Mouse (Mus musculus): ENCODE data around the gene Abhd10. TPM values are rescaled to one million over a fixed set of nuclear protein-coding genes. Genes with fewer than 3 reads are reported as not detected.

Abhd10 gene
- polyA plus RNA-seq, 1 experiment from 2014 or later = 43.6 TPM

- H3K4me3 ChIP-seq = no peak overlapping the region
- no peaks in the 10 kb centered on the region for H3K9me3 ChIP-seq
- no peak for ATAC-seq (ENCODE audit: insufficient number of reproducible peaks, insufficient read depth, low FRiP score, low TSS enrichment)
- no peaks in the 10 kb centered on the region for H3K36me3 ChIP-seq
- no peak overlapping the region for H3K4me2 ChIP-seq (replicated peaks)
- no peak overlapping the region for H3K9ac ChIP-seq
- 79% methylated on average over 9 of the region's 9 CpGs for WGBS
- H3K27me3 ChIP-seq = no peaks in the 10 kb centered on the region
- no peaks in the 10 kb centered on the region for H3K4me1 ChIP-seq
- no peak overlapping the region for H3K27ac ChIP-seq
Measured at GRCm38 (mm10) chr16:45695445-45696160, 47.2 kb downstream of the Abhd10 start.

- H3K4me3 ChIP-seq = no peak within 1 kb of the TSS
- H3K36me3 ChIP-seq = no peaks in the 10 kb centered on the region
- H3K27me3 ChIP-seq = no peaks in the 10 kb centered on the region
- no peak for ATAC-seq (ENCODE audit: insufficient number of reproducible peaks, insufficient read depth, low FRiP score, low TSS enrichment)
- H3K9me3 ChIP-seq = no peaks in the 10 kb centered on the region
- H3K4me2 ChIP-seq (replicated peaks) = no peak within 1 kb of the TSS
- no peak within 1 kb of the TSS for H3K9ac ChIP-seq
- no peak within 1 kb of the TSS for H3K27ac ChIP-seq
- 71% methylated on average over 10 of the region's 10 CpGs for WGBS
- H3K4me1 ChIP-seq = no peaks in the 10 kb centered on the region
Measured at GRCm38 (mm10) chr16:45693558-45693957, 49.2 kb downstream of the Abhd10 start, which contains the start of gene Tmprss7. TSS of gene Tmprss7 (minus strand) at chr16:45693658.

- WGBS = 70% methylated on average over 3 of the region's 3 CpGs
- ATAC-seq (ENCODE audit: insufficient number of reproducible peaks, insufficient read depth, low FRiP score, low TSS enrichment) = no peak
Measured at GRCm38 (mm10) chr16:45692851-45693250, 49.9 kb downstream of the Abhd10 start.

GRCm38 (mm10) chr16:45690178-45690577 lies 52.6 kb downstream of the Abhd10 start:
- no peak overlapping the region for H3K4me3 ChIP-seq
- no peaks in the 10 kb centered on the region for H3K27me3 ChIP-seq
- H3K4me1 ChIP-seq = no peaks in the 10 kb centered on the region
- WGBS = 25% methylated on average over 4 of the region's 4 CpGs
- no peak overlapping the region for H3K27ac ChIP-seq
- no peak for ATAC-seq (ENCODE audit: insufficient number of reproducible peaks, insufficient read depth, low FRiP score, low TSS enrichment)
- H3K9ac ChIP-seq = no peak overlapping the region
- H3K36me3 ChIP-seq = no peaks in the 10 kb centered on the region
- no peak overlapping the region for H3K4me2 ChIP-seq (replicated peaks)
- no peaks in the 10 kb centered on the region for H3K9me3 ChIP-seq

More at GRCm38 (mm10) chr16:45692851-45693250, 49.9 kb downstream of the Abhd10 start:
- Histone ChIP-seq H3K4me1 (no peaks in the 10 kb centered on the region), H3K27ac (no peak overlapping the region), H3K4me2 (replicated peaks) (no peak overlapping the region), H3K27me3 (no peaks in the 10 kb centered on the region), H3K36me3 (no peaks in the 10 kb centered on the region), H3K4me3 (no peak overlapping the region), H3K9ac (no peak overlapping the region), H3K9me3 (no peaks in the 10 kb centered on the region)

- no peaks in the 10 kb centered on the region for H3K4me1 ChIP-seq
- H3K27ac ChIP-seq = no peak overlapping the region
- no peak overlapping the region for H3K4me2 ChIP-seq (replicated peaks)
- no peak for ATAC-seq (ENCODE audit: insufficient number of reproducible peaks, insufficient read depth, low FRiP score, low TSS enrichment)
- no peak overlapping the region for H3K9ac ChIP-seq
- no peaks in the 10 kb centered on the region for H3K27me3 ChIP-seq
- H3K9me3 ChIP-seq = no peaks in the 10 kb centered on the region
- no peak overlapping the region for H3K4me3 ChIP-seq
- 79% methylated on average over 3 of the region's 3 CpGs for WGBS
- no peaks in the 10 kb centered on the region for H3K36me3 ChIP-seq
Measured at GRCm38 (mm10) chr16:45686833-45687232, 55.9 kb downstream of the Abhd10 start.

GRCm38 (mm10) chr16:45685295-45685694 lies 57.5 kb downstream of the Abhd10 start:
- Histone ChIP-seq H3K4me3 (no peak overlapping the region), H3K4me2 (replicated peaks) (no peak overlapping the region), H3K9ac (no peak overlapping the region), H3K27ac (no peak overlapping the region), H3K27me3 (no peaks in the 10 kb centered on the region), H3K4me1 (no peaks in the 10 kb centered on the region), H3K36me3 (no peaks in the 10 kb centered on the region), H3K9me3 (no peaks in the 10 kb centered on the region)
- 58% methylated on average over 3 of the region's 3 CpGs for WGBS
- no peak for ATAC-seq (ENCODE audit: insufficient number of reproducible peaks, insufficient read depth, low FRiP score, low TSS enrichment)

GRCm38 (mm10) chr16:45684815-45685214 lies 57.9 kb downstream of the Abhd10 start:
- no peaks in the 10 kb centered on the region for H3K27me3 ChIP-seq
- no peak overlapping the region for H3K9ac ChIP-seq
- WGBS = 15% methylated on average over 8 of the region's 8 CpGs
- no peak overlapping the region for H3K4me2 ChIP-seq (replicated peaks)
- ATAC-seq (ENCODE audit: insufficient number of reproducible peaks, insufficient read depth, low FRiP score, low TSS enrichment) = no peak
- no peaks in the 10 kb centered on the region for H3K4me1 ChIP-seq
- no peak overlapping the region for H3K4me3 ChIP-seq
- H3K36me3 ChIP-seq = no peaks in the 10 kb centered on the region
- no peaks in the 10 kb centered on the region for H3K9me3 ChIP-seq
- no peak overlapping the region for H3K27ac ChIP-seq

Other genes with a start within 250 kb of the Abhd10 start
- not detected in 2 replicates for gene Gm609, start 250.0 kb downstream of the Abhd10 start, polyA plus RNA-seq (2016; fragmentation: Nextera tagmentation; extraction: Ambion mirVana)
- not detected in 2 replicates for gene Gm17783, start 210.9 kb downstream of the Abhd10 start, polyA plus RNA-seq (2016; fragmentation: Nextera tagmentation; extraction: Ambion mirVana)
- not detected in 2 replicates for gene Slc9c1, start 207.6 kb downstream of the Abhd10 start, polyA plus RNA-seq (2016; fragmentation: Nextera tagmentation; extraction: Ambion mirVana)
- 0.11 and 0.26 TPM in 2 replicates for gene Gcsam, start 132.6 kb downstream of the Abhd10 start, polyA plus RNA-seq (2016; fragmentation: Nextera tagmentation; extraction: Ambion mirVana)
- gene BC016579, start 88.9 kb downstream of the Abhd10 start, polyA plus RNA-seq (2016; fragmentation: Nextera tagmentation; extraction: Ambion mirVana) = not detected in 2 replicates
- gene Tmprss7, start 49.3 kb downstream of the Abhd10 start, polyA plus RNA-seq (2016; fragmentation: Nextera tagmentation; extraction: Ambion mirVana) = 0.22 and 0.29 TPM in 2 replicates
- gene Tagln3, start 18.3 kb downstream of the Abhd10 start, polyA plus RNA-seq (2016; fragmentation: Nextera tagmentation; extraction: Ambion mirVana) = 60.2 and 81.5 TPM in 2 replicates
- gene Phldb2, start 210.6 kb upstream of the Abhd10 start, polyA plus RNA-seq (2016; fragmentation: Nextera tagmentation; extraction: Ambion mirVana) = 72.5 and 77.8 TPM in 2 replicates